Mouse (Mus musculus): ENCODE results near the gene Atp6v0e. TPM values are rescaled to one million over a fixed set of nuclear protein-coding genes. Genes with fewer than 3 reads are reported as not detected.

Atp6v0e gene
- total RNA-seq, 2 experiments from 2014 or later: 233 to 383 TPM

DNA sequence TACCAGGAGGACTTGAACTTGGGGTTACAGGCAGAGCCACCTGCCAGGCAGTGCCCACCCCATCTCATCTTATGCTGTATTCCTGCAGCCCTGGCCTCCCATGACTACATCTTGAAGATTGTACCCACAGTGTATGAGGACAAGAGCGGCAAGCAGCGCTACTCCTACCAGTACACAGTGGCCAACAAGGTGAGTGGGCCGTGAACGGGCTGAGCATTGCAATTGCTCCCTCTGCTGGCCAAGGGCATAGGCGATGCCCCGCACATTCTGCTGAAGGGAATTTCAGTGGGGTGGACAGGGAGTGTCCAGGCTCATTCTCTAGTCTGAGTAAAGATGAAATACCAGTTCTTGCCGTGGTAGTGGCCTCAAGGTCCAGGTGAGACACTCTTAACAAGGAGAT is 24.4 kb upstream of the Atp6v0e start:
- peak; percentile 91 for ATAC-seq (replicated peaks; ENCODE audit: poor library complexity)

DNA sequence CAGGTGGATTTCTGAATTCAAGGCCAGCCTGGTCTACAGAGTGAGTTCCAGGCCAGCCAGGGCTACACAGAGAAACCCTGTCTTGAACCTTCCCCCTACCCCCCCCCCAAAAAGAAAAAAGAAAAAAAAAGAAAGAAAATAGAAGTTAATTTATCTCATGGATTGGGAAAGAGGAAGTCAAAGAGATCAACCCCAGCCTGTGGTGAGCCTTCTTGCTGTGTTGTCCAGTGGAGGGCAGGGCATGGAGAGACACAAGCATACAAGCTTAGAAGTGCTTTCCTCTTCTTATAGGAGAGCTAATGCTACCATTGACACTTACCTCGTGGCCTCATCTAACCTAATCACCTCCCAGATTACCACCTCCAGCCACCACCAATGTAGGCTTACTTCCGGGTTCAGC is 23.2 kb upstream of the Atp6v0e start:
- peak; percentile 35; the same call in 1 of the 2 replicates for ATAC-seq (replicated peaks; ENCODE audit: poor library complexity)

DNA sequence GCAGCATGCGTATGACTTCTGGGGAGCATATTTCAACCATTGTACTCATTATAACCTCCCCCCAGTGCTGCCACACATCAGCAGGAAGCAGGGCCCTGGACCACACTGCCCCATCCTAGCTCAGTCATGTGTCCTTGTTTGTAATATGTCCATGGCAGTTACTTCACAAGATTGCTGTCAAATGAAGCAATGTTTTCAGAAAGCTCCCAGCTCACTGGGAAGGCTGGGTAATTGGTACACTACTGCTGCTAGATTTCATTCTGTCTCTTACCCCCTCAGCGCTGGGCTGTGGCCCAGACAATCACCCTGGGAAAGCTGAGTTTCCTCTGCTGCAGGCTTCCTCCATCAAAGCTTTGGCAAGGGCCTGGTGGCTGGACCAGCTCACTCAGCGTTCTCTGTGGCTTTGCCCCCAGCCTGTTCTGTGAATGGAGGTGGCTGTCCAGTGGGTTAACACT is 22.7 kb upstream of the Atp6v0e start:
- ATAC-seq (replicated peaks; ENCODE audit: poor library complexity): peak; percentile 45

DNA sequence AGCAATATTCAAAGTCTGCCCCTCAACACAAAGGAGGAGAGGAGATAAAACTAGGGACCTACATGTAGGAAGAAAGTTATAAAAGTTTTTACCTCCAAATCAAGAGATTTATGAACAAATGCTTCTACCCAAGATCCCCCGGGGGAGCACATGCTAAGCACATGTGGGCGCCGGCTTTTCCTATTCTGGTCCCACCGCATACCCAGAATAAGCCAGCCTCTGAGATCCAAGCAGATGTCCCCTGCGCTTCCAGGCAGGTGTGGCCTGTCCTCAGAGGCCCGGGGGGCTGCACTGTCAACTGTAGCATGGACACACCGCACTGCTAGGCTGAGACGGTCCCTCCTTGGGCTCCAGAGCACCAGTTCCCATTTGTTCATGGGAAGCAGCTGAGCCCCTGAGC is 19.6 kb upstream of the Atp6v0e start:
- no peak for ATAC-seq (replicated peaks; ENCODE audit: poor library complexity)

DNA sequence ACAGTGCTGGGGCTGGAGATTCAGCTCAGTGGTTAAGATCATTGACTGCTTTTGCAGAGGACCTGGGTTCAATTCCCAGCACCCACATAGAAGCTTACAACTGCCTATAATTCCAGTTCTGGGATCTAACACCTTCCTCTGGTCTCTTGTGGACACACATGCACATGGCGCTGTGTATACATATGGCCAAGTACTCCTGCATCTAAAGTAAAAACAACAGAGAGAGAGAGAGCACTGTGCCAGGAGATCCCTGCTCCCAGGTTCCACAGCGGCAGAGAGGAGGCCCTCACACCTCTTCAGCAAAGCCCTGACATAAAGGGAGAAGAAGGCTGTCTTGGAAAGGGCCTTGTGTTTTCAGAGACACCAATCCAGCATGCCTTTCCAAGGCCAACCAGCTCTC is 19.0 kb upstream of the Atp6v0e start:
- ATAC-seq (replicated peaks; ENCODE audit: poor library complexity): no peak

DNA sequence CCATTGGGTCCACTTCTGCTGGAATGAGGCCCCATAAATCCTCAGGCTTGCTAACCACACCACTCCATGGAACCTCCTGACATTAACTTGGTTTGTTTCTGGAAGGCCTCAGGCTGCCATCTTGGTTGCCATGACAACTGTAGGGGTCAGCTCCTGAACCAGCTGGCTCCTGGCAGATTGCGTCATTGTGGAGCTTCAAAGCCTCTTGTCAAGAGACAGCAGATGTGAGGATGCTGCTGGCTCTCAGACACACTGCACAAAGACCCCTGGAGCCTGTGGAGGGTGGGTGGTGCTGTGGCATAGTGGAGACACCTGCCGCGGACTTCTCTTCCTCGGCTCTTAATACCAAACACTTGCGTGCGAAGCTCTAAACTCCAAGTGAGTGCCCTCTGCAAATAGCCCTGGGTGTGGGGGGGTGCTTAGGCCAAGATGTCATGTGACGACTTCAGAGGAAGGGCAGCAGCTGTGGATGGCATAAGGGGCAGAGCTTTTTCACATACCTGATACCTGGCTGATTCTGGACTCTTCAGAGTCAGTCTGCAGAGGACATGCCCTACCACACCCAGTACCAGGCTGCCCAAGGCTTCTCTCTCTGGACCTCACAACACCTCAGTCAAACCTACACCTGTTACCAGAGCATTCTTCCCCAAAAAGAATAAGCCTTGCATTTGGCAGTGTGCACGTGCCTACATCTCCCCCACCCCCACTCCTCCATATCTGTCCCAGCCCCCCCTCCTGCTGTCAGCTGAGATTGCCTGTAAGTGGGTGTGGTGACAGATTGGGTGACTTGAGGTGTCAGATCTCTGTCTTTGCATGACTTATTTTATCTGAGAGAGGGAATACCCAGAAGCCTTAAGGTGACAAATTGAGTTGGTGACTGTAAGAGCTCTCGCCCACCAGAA is 18.3 kb upstream of the Atp6v0e start:
- no peak for ATAC-seq (replicated peaks; ENCODE audit: poor library complexity)

DNA sequence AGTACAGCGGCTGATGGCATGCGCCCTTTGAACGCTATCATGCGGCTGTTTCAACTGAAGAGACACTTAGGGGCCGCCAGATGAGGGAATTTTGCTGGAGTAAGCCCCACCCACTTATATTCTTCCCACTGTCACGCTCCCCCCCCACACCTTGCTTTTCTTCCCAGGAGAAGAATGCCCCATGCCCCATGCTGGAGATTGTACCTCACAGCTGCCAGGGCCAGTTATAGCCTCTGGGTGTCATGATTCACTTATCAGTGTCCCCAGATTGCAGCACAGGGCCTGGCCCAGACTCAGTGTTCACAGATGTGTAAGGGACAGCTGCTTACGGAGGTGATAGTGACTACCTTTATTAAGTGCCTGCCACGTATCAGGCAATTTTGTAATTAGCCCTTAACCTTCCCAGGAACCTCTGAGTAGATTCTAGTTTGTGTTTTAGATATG is 17.6 kb upstream of the Atp6v0e start:
- peak; percentile 64 for ATAC-seq (replicated peaks; ENCODE audit: poor library complexity)

DNA sequence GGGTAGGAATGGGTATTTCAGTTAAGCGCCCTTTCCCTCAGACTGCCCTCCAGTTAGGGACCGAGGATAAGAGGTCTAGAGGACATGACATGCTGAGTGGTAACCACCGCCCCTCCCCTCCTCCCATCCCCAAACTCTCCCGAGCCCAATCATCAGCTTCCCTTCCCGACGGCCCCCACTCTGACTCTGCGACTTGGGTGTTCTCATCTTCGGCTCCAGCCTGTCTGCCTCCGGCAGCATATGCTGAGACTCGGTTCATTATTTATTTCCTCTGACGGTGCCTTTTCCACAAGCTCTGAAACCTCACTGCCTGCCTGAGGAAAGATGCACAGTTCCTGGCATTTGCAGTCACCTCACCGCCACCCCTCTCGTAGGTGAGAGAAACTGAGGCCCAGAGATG is 15.7 kb upstream of the Atp6v0e start:
- no peak for ATAC-seq (replicated peaks; ENCODE audit: poor library complexity)

DNA sequence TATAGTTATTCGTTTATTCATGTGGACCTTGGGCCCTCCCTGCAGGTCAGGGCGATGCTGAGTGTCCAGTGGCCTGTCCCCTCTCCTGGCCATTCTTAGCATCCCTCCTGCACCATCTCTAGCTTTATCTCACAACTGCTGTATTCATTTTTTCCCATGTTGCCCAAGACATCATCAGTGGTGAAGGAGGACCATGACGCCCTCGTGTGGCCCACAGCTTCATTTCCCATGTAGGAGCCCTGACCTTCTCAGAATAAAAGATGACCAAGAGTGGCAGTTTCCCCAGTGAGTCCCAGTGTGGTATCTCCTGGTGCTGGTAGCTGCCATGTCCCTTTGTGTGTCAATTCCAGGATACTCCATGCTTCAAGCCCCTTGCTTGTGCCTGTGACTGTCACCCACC is 13.5 kb upstream of the Atp6v0e start:
- no peak for ATAC-seq (replicated peaks; ENCODE audit: poor library complexity)

DNA sequence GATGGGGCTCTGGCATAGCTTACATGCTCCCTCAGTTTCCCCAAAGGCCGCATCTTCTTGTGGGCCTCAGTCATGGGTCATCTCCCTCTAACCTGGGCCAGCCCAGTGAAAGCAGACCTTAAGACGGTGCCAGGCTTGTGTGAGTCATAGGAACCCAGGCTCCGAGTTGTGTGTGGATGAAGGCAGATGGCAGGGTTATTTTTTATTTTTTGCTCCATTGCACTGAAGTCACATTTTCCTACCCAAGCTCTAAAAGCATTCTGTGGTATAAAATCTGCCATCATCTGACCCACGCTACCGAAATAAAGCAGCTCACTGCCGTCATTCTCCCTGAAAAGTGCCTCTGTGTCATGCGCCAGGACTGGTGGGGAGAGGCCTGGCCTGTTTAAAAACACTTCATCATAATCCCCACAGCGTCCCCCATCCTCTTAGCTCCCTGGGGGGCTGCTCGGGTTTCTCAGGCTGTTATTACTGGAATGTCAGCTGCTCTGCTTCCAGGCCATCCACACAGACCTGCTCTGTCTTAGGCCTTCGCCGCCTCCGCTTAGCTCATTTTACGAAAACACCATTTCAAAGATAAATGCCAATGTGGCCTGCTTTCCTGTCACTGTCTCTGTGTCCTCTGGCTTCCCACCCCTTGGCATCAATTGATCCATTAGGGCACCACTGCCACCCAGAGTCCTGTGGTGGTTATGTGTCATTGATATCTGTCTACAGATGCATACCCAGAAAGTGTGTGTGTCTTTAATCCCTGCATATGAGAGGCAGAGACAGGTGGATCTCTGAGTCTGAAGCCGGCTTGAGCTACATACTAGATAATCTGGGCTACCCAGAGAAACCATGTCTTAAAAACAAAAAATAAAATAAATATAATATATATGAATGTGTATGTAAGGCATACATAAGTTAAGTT is 12.3 kb upstream of the Atp6v0e start:
- ATAC-seq (replicated peaks; ENCODE audit: poor library complexity): no peak

DNA sequence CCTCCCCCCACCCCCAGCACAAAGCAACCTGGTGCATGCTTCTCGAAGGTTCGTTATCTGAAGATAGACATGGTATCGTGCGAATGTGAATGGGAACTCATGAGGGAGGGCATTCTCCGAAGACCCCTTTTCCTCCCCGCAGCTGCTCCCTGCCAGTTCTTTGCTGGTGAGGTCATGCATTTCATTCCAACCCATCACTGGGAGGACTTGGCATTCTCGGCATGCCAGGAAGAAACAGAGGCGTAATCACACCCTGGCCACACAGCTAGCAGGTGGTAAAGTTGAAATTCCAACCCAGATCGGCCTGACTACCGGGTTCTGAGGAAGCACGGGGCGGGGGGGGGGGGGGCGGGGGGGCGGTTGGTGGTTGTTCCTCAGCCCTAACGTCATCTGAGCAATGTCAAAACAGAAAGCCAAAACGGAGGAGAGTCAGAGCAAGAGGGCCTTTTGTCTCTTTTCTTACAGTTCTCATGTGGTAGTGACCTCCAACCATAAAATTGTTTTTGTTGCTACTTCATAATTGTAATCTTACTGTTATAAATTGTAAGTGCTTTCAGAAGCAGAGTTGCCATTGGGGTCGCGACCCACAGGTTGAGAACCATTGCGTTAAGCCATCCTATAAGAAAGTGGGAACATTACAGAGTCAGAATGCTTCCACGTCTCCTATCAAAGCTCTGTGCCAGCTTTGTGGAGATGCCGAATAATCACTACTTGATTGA is 4.0 kb upstream of the Atp6v0e start:
- ATAC-seq (replicated peaks; ENCODE audit: poor library complexity): no peak

DNA sequence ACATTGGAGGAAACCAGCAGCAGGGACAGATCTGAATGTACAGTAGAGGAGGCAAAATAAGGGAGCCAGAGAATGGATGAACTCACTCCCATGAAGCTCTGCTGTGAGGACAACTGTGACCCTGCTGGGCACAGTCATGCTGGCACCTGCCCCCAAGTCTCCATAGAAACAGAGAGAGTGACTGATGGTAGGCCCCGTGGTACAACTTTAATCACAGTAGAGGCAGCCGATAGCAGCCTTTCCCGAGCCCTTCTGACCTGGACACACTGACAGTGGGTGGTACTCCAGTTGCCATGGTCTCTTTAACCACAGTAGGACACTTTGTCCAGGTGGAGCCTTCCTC is 3.5 kb upstream of the Atp6v0e start:
- ATAC-seq (replicated peaks; ENCODE audit: poor library complexity): no peak

DNA sequence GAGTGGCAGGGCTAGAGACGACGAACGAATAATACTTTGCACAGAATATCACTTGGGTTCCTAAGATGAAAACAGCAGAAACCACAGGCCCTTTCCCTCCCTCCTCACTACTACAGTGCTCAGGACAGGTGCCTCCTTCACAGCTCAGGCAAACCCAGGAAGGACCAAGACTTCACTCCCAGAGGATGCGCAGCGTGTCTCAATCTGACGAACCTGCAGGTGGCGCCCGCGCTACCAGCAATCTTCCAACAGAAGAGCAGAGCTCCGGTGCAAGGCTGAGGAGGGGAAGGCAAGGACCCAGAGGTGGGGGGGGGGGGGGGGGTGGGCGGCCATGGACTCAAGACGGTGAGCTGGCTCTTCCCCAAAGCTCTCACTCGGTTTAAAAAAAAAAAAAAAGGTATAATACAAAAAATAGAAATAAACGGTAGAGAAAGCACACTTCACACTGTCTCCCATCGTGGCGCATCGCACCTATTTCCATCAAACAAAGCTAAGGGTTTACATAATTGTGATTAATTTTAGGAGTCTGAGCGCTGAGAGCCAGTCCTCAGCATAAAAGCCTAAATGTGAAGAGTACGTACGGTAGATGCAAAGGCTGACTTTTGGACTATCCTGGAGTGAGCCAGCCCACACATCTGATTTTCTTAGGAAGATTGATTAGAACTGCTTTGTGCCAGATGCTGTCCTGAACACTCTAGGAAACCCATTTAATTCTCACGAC is 2.7 kb upstream of the Atp6v0e start:
- peak; percentile 64 for ATAC-seq (replicated peaks; ENCODE audit: poor library complexity)

DNA sequence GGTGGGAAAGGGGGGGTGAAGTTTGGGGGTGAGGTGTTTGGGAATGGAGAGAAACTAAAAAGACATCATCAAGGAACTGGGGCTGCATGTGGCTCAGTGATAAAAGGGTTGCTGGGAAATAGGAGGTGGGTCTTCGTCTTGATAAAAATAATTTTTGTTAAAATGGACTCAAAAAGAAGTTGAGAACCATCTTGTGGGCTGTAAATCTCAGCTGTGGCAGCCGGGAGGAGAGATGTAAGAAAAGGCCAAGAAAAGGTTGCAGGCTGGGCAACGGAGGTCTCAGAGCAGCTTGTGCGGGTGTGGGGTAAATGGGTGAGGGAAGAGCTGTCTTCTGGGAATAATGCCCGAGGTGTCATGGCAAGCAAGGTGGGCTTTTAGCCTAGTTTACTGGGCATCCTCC is 827 bp upstream of the Atp6v0e start:
- no peak for ATAC-seq (replicated peaks; ENCODE audit: poor library complexity)

DNA sequence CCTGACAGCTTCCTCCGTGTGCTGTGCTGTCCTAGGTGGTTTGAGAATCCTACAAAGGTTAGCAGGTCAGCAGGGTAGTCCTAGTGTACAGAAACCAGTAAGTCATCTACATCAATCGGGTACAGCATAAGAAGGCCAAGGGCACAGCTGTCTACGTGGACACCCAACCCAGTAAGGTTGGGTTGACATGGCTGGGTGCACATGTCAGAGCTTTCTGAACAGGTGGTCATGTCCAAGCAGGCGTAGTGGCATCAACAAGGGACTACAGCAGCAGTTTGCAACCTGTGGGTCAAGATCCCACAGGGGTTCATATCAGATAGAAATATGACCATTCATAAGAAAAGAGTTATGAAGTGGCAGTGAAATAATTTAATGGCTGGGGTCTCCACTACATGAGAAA is 2.6 kb downstream of the Atp6v0e start:
- no peak for ATAC-seq (replicated peaks; ENCODE audit: poor library complexity)

DNA sequence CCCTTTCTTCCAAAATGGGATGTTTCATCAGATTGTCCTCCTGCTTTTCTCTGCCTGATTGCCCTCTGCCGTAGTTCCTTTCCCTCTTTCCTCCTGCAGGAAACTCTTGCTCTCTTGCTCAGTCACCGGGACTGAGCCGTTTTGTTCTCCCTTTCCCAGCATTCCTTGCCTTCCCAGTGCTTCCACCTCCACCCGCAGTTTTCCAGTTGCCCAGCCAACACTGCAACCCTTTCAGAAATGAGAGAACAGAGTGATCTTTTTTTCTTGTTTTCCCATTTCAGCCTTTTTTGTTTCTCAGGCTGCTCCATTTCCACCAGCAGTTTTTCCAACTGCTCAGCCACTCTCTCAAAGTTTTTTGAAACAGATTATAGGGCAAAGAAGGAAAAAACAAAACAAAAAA is 8.2 kb downstream of the Atp6v0e start:
- ATAC-seq (replicated peaks; ENCODE audit: poor library complexity): no peak

DNA sequence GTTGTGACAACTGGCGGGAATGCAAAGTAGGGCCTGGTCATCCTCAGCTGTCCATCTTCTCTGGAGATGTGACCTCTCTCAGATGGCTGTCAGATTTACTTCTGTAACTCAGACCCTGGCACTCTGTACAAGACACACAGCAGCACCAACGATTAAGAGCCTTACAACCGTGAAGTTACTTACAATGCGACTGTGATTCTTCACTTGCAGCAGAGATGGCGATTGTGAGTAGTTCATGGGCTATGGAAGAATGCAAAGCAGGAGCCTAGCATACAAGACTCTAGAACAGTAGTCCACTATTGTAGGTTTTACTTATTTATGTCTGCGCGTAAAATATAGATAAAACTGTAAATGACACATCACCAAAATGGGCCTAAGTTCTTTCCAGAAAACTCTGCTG is 12.8 kb downstream of the Atp6v0e start:
- ATAC-seq (replicated peaks; ENCODE audit: poor library complexity): no peak

DNA sequence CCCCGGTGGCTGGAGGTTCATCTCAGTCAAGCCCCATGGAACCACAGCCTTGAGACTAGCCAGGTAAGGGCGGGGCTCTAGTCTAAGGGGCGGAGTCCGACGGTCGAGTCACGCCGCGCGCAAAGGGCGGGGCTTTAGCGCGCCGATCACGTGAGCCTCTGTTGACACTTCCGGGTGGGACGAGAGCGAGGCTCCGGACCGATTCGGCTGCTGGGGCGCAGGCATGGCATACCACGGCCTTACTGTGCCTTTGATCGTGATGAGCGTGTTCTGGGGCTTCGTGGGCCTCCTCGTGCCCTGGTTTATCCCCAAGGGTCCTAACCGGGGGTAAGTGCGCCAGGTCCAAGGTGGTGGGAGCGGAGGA is 13.2 kb downstream of the Atp6v0e start:
- ATAC-seq (replicated peaks; ENCODE audit: poor library complexity): peak; percentile 86

DNA sequence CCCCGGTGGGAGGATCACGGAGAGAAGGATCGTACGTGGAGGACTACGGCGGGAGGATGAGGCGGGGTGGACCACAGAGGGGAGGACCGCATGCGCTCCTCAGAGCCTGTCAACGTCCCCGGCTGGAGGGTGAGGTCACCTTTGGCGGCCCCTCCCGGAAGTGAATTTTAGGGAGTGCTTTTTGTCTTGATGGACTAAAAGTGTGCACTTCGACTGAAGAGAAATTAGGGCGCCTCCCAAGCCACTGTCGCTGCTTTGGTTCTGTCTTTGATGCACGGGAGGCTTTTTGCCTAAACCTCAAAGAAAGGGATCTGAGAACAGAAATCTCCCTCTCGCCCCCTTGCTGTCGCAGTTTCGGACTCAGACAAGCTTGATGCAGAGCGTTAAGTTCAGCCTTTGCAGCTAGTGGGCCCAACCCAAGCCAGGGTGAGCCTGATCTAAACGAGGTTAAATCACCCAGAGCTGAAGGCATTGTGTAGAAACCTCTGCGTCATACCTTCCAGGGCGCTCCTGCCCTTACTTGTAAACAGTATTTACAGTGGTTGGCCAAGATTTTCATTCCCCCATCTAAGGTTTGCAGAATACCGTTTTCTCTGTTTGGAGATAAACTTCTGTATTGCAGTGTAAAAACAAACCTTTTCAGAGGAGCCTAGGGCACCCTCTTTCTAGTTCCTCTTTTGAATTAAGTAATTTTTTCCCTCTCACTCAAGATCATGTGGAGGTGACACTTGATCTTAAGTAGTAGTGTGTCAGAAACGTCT is 13.8 kb downstream of the Atp6v0e start:
- peak; percentile 81 for ATAC-seq (replicated peaks; ENCODE audit: poor library complexity)
